Mouse (Mus musculus): ENCODE results near the gene Tsfm. TPM values are rescaled to one million over a fixed set of nuclear protein-coding genes. Genes with fewer than 3 reads are reported as not detected.

The Tsfm gene
- total and polyA plus RNA-seq, 2 experiments from 2014 or later: 82.5 to 94.6 TPM

GRCm38 (mm10) chr10:127049395-127050118, 18.9 kb upstream of the Tsfm start:
- Histone ChIP-seq H3K27me3 (ENCODE audit: control insufficient read depth, insufficient read depth, low read length) (peaks cover 46% of the 10 kb centered on the region), H3K9ac (replicated peaks; ENCODE audit: low read depth, low read length) (no peak overlapping the region)
- WGBS: 5% methylated on average over 29 of the region's 29 CpGs

GRCm38 (mm10) chr10:127048608-127049394, 18.2 kb upstream of the Tsfm start:
- H3K27ac ChIP-seq (ENCODE audit: low read depth): no peak overlapping the region
- no peak overlapping the region for H3K9ac ChIP-seq (replicated peaks; ENCODE audit: low read depth, low read length)
- ATAC-seq (ENCODE audit: insufficient read depth, low read depth) (no peak), DNase-seq (ENCODE audit: low spot score) (no peak)
- no peaks in the 10 kb centered on the region for H3K9me3 ChIP-seq (replicated peaks; ENCODE audit: control insufficient read depth, low read length)
- H3K4me1 ChIP-seq (ENCODE audit: control insufficient read depth, insufficient read depth): no peaks in the 10 kb centered on the region
- peak overlapping the region; percentile 25 for H3K4me3 ChIP-seq (ENCODE audit: low read depth, low read length)
- H3K4me2 ChIP-seq (ENCODE audit: low read depth, low read length): peak overlapping the region; percentile 33
- WGBS: 5% methylated on average over 35 of the region's 35 CpGs
- H3K27me3 ChIP-seq (ENCODE audit: control insufficient read depth, insufficient read depth, low read length): peaks cover 46% of the 10 kb centered on the region
- peaks cover 7% of the 10 kb centered on the region; the same call in 1 of the 2 replicates for H3K36me3 ChIP-seq (replicated peaks; ENCODE audit: control insufficient read depth, insufficient read depth, low read length)
- no peak for TF ChIP-seq EP300 (IDR thresholded peaks at IDR 0.05; ENCODE audit: low read depth)
- no peak for TF ChIP-seq CTCF (IDR thresholded peaks at IDR 0.05; ENCODE audit: low read depth)

More at GRCm38 (mm10) chr10:127049395-127050118, 18.9 kb upstream of the Tsfm start:
- peak overlapping the region; percentile 33 for H3K4me2 ChIP-seq (ENCODE audit: low read depth, low read length)
- ATAC-seq (ENCODE audit: insufficient read depth, low read depth) (no peak), DNase-seq (ENCODE audit: low spot score) (no peak)
- no peaks in the 10 kb centered on the region for H3K4me1 ChIP-seq (ENCODE audit: control insufficient read depth, insufficient read depth)
- H3K9me3 ChIP-seq (replicated peaks; ENCODE audit: control insufficient read depth, low read length): no peaks in the 10 kb centered on the region
- peak overlapping the region; percentile 25 for H3K4me3 ChIP-seq (ENCODE audit: low read depth, low read length)
- TF ChIP-seq EP300 (IDR thresholded peaks at IDR 0.05; ENCODE audit: low read depth): no peak
- TF ChIP-seq CTCF (IDR thresholded peaks at IDR 0.05; ENCODE audit: low read depth): no peak
- H3K27ac ChIP-seq (ENCODE audit: low read depth): no peak overlapping the region
- peaks cover 6% of the 10 kb centered on the region; the same call in 1 of the 2 replicates for H3K36me3 ChIP-seq (replicated peaks; ENCODE audit: control insufficient read depth, insufficient read depth, low read length)

- 22% methylated on average over 5 of the region's 5 CpGs for WGBS
- no peak for ATAC-seq (ENCODE audit: insufficient read depth, low read depth)
- H3K9ac ChIP-seq (replicated peaks; ENCODE audit: low read depth, low read length): no peak within 1 kb of the TSS
- no peak for DNase-seq (ENCODE audit: low spot score)
- H3K9me3 ChIP-seq (replicated peaks; ENCODE audit: control insufficient read depth, low read length): no peaks in the 10 kb centered on the region
- H3K4me2 ChIP-seq (ENCODE audit: low read depth, low read length): peak within 1 kb of the TSS; percentile 33
- H3K36me3 ChIP-seq (replicated peaks; ENCODE audit: control insufficient read depth, insufficient read depth, low read length): peaks cover 7% of the 10 kb centered on the region; the same call in 1 of the 2 replicates
- no peaks in the 10 kb centered on the region for H3K4me1 ChIP-seq (ENCODE audit: control insufficient read depth, insufficient read depth)
- TF ChIP-seq EP300 (IDR thresholded peaks at IDR 0.05; ENCODE audit: low read depth): no peak
- TF ChIP-seq CTCF (IDR thresholded peaks at IDR 0.05; ENCODE audit: low read depth): no peak
- H3K4me3 ChIP-seq (ENCODE audit: low read depth, low read length): peak within 1 kb of the TSS; percentile 25
- H3K27me3 ChIP-seq (ENCODE audit: control insufficient read depth, insufficient read depth, low read length): peaks cover 46% of the 10 kb centered on the region
- H3K27ac ChIP-seq (ENCODE audit: low read depth): no peak within 1 kb of the TSS
These were observed 17.3 kb upstream of the Tsfm start, which contains the start of gene Cyp27b1 for GRCm38 (mm10) chr10:127047954-127048353. TSS of gene Cyp27b1 (plus strand) at chr10:127048250.

GRCm38 (mm10) chr10:127043187-127043586, 12.5 kb upstream of the Tsfm start:
- WGBS: 89% methylated on average over 6 of the region's 6 CpGs
- Histone ChIP-seq H3K9me3 (replicated peaks; ENCODE audit: control insufficient read depth, low read length) (no peaks in the 10 kb centered on the region), H3K4me2 (ENCODE audit: low read depth, low read length) (no peak overlapping the region), H3K4me3 (ENCODE audit: low read depth, low read length) (no peak overlapping the region), H3K27ac (ENCODE audit: low read depth) (no peak overlapping the region), H3K36me3 (replicated peaks; ENCODE audit: control insufficient read depth, insufficient read depth, low read length) (peaks cover 7% of the 10 kb centered on the region; the same call in 1 of the 2 replicates), H3K9ac (replicated peaks; ENCODE audit: low read depth, low read length) (no peak overlapping the region), H3K4me1 (ENCODE audit: control insufficient read depth, insufficient read depth) (peaks cover 11% of the 10 kb centered on the region; the same call in 1 of the 2 replicates), H3K27me3 (ENCODE audit: control insufficient read depth, insufficient read depth, low read length) (peaks cover 16% of the 10 kb centered on the region)
- ATAC-seq (ENCODE audit: insufficient read depth, low read depth): no peak
- no peak for DNase-seq (ENCODE audit: low spot score)
- TF ChIP-seq EP300 (IDR thresholded peaks at IDR 0.05; ENCODE audit: low read depth): no peak

GRCm38 (mm10) chr10:127042468-127043115, 12.0 kb upstream of the Tsfm start:
- WGBS: 17% methylated on average over 5 of the region's 5 CpGs
- H3K27ac ChIP-seq (ENCODE audit: low read depth): 0 out of 2 replicates have a peak overlapping the region, but pooled peaks have one; percentile 49

More at GRCm38 (mm10) chr10:127042468-127043115, 12.0 kb upstream of the Tsfm start:
- Histone ChIP-seq H3K4me3 (ENCODE audit: low read depth, low read length) (peak overlapping the region; percentile 79), H3K27me3 (ENCODE audit: control insufficient read depth, insufficient read depth, low read length) (peaks cover 10% of the 10 kb centered on the region), H3K9ac (replicated peaks; ENCODE audit: low read depth, low read length) (peak overlapping the region; percentile 49; the same call in 1 of the 2 replicates), H3K9me3 (replicated peaks; ENCODE audit: control insufficient read depth, low read length) (no peaks in the 10 kb centered on the region), H3K36me3 (replicated peaks; ENCODE audit: control insufficient read depth, insufficient read depth, low read length) (peaks cover 7% of the 10 kb centered on the region; the same call in 1 of the 2 replicates), H3K4me2 (ENCODE audit: low read depth, low read length) (peak overlapping the region; percentile 96), H3K4me1 (ENCODE audit: control insufficient read depth, insufficient read depth) (peaks cover 11% of the 10 kb centered on the region; the same call in 1 of the 2 replicates)
- no peak for DNase-seq (ENCODE audit: low spot score)
- no peak for TF ChIP-seq CTCF (IDR thresholded peaks at IDR 0.05; ENCODE audit: low read depth)
- no peak for TF ChIP-seq EP300 (IDR thresholded peaks at IDR 0.05; ENCODE audit: low read depth)
- ATAC-seq (ENCODE audit: insufficient read depth, low read depth): no peak
